Mouse (Mus musculus) C2C12 (cell line): ENCODE data around the gene Vwce. TPM values are rescaled to one million over a fixed set of nuclear protein-coding genes. Genes with fewer than 3 reads are reported as not detected.

ENCODE experiments used
- H3K27me3 ChIP-seq: one replicate; pipeline ENCODE4 v1.6.1; 2011; ENCODE audit not compliant: control insufficient read depth, insufficient read depth, insufficient read length
- H3K36me3 ChIP-seq: one replicate; pipeline ENCODE4 v1.6.1; 2011; ENCODE audit not compliant: control insufficient read depth, insufficient read depth
- H3K4me3 ChIP-seq: one replicate; pipeline ENCODE4 v1.5.1; 2011; ENCODE audit warnings: mild to moderate bottlenecking, control low read depth; ENCODE audit not compliant: poor library complexity, insufficient read depth, severe bottlenecking
- H3K79me2 ChIP-seq: one replicate; pipeline ENCODE4 v1.6.1; 2011; ENCODE audit not compliant: control insufficient read depth, insufficient read depth
- H3K79me3 ChIP-seq: one replicate; pipeline ENCODE4 v1.6.1; 2011; ENCODE audit warnings: low read depth, control low read depth
- H3ac ChIP-seq: one replicate; pipeline ENCODE3; 2011; ENCODE audit warnings: low read depth; ENCODE audit not compliant: control insufficient read depth, insufficient read length
- CEBPB ChIP-seq: IDR thresholded peaks from one replicate; pipeline ENCODE4 v1.6.1; 2011; ENCODE audit warnings: low read depth, mild to moderate bottlenecking, control low read depth, moderate library complexity
- CTCF ChIP-seq: IDR thresholded peaks from one replicate; pipeline ENCODE4 v1.5.1; 2011; ENCODE audit not compliant: control insufficient read depth, insufficient read depth, insufficient read length
- FOSL1 ChIP-seq: IDR thresholded peaks from one replicate; pipeline ENCODE4 v1.8.0; 2011; ENCODE audit warnings: mild to moderate bottlenecking, low read length; ENCODE audit not compliant: poor library complexity, insufficient read depth, severe bottlenecking
- MAX ChIP-seq: IDR thresholded peaks from one replicate; pipeline ENCODE4 v1.6.1; 2011; ENCODE audit warnings: mild to moderate bottlenecking, control low read depth
- MYOD1 ChIP-seq: IDR thresholded peaks from one replicate; pipeline ENCODE4 v1.6.1; 2011; ENCODE audit warnings: low read depth; ENCODE audit not compliant: control insufficient read depth, insufficient read length
- MYOG ChIP-seq: IDR thresholded peaks from one replicate; pipeline ENCODE4 v1.6.1; 2011; ENCODE audit not compliant: control insufficient read depth, insufficient read length; ENCODE audit errors: extremely low read depth
- USF1 ChIP-seq: IDR thresholded peaks from one replicate; pipeline ENCODE4 v1.6.1; 2011; ENCODE audit warnings: low read depth, mild to moderate bottlenecking, control low read depth, moderate library complexity
- polyA plus RNA-seq: library from polyadenylated mRNA; unstranded; fragments of >200 nt; fragmentation: generic; extraction: Trizol; gene quantifications from one replicate; pipeline ENCODE4 v1.2.1, GENCODE M21; 2012; ENCODE audit warnings: missing spikeins

The Vwce gene
- polyA plus RNA-seq, 1 experiment = 0.11 TPM

- no peaks in the 10 kb centered on the region for H3K27me3 ChIP-seq
- no peak overlapping the region for H3K4me3 ChIP-seq
- no peaks in the 10 kb centered on the region for H3K79me2 ChIP-seq
- H3K36me3 ChIP-seq = peaks cover 31% of the 10 kb centered on the region
- no peak for TF ChIP-seq MYOG
- no peaks in the 10 kb centered on the region for H3K79me3 ChIP-seq
- H3ac ChIP-seq = no peak overlapping the region
Measured at GRCm38 (mm10) chr19:10634872-10635318, 882 bp downstream of the Vwce start.

- H3ac ChIP-seq = no peak overlapping the region
- no peaks in the 10 kb centered on the region for H3K27me3 ChIP-seq
- peaks cover 10% of the 10 kb centered on the region for H3K36me3 ChIP-seq
- H3K4me3 ChIP-seq = no peak overlapping the region
- H3K79me2 ChIP-seq = no peaks in the 10 kb centered on the region
- no peaks in the 10 kb centered on the region for H3K79me3 ChIP-seq
- TF ChIP-seq MAX (no peak), FOSL1 (no peak), CTCF (no peak), MYOD1 (no peak), MYOG (no peak), CEBPB (no peak), USF1 (no peak)
Measured at GRCm38 (mm10) chr19:10637840-10638239, 3.8 kb downstream of the Vwce start.

GRCm38 (mm10) chr19:10640080-10640479, 6.1 kb downstream of the Vwce start:
- TF ChIP-seq USF1 = no peak
- TF ChIP-seq MYOG = no peak
- TF ChIP-seq FOSL1 = no peak
- TF ChIP-seq CEBPB = no peak
- TF ChIP-seq CTCF = no peak
- TF ChIP-seq MAX = no peak
- TF ChIP-seq MYOD1 = no peak
- Histone ChIP-seq H3K27me3 (no peaks in the 10 kb centered on the region), H3K79me3 (no peaks in the 10 kb centered on the region), H3K4me3 (no peak overlapping the region), H3K79me2 (no peaks in the 10 kb centered on the region), H3ac (no peak overlapping the region), H3K36me3 (no peaks in the 10 kb centered on the region)

GRCm38 (mm10) chr19:10640589-10641378, 6.8 kb downstream of the Vwce start:
- Histone ChIP-seq H3K27me3 (no peaks in the 10 kb centered on the region), H3K4me3 (no peak overlapping the region), H3K36me3 (no peaks in the 10 kb centered on the region), H3K79me3 (no peaks in the 10 kb centered on the region), H3K79me2 (no peaks in the 10 kb centered on the region), H3ac (no peak overlapping the region)
- TF ChIP-seq USF1 (no peak), MAX (no peak), CTCF (no peak), FOSL1 (no peak), CEBPB (no peak), MYOG (no peak), MYOD1 (peak; percentile 29)

- no peak for TF ChIP-seq MYOD1
- no peak for TF ChIP-seq MYOG
- no peak for TF ChIP-seq CEBPB
- no peak for TF ChIP-seq FOSL1
- no peak for TF ChIP-seq MAX
- no peak for TF ChIP-seq USF1
- TF ChIP-seq CTCF = no peak
Measured at GRCm38 (mm10) chr19:10645616-10646015, 11.6 kb downstream of the Vwce start.

GRCm38 (mm10) chr19:10648156-10648555, 14.1 kb downstream of the Vwce start:
- Histone ChIP-seq H3K36me3 (no peaks in the 10 kb centered on the region), H3K4me3 (no peak overlapping the region), H3K27me3 (no peaks in the 10 kb centered on the region), H3K79me3 (no peaks in the 10 kb centered on the region), H3ac (no peak overlapping the region), H3K79me2 (no peaks in the 10 kb centered on the region)
- TF ChIP-seq MAX (no peak), USF1 (no peak), MYOG (no peak), FOSL1 (no peak), CEBPB (no peak), CTCF (no peak), MYOD1 (no peak)

More at GRCm38 (mm10) chr19:10645616-10646015, 11.6 kb downstream of the Vwce start:
- no peaks in the 10 kb centered on the region for H3K79me2 ChIP-seq
- H3K4me3 ChIP-seq = no peak overlapping the region
- no peaks in the 10 kb centered on the region for H3K27me3 ChIP-seq
- H3ac ChIP-seq = no peak overlapping the region
- H3K79me3 ChIP-seq = no peaks in the 10 kb centered on the region
- no peaks in the 10 kb centered on the region for H3K36me3 ChIP-seq
